ENCODE assay signal across 24 mouse cellular contexts in the genomic region with DNA sequence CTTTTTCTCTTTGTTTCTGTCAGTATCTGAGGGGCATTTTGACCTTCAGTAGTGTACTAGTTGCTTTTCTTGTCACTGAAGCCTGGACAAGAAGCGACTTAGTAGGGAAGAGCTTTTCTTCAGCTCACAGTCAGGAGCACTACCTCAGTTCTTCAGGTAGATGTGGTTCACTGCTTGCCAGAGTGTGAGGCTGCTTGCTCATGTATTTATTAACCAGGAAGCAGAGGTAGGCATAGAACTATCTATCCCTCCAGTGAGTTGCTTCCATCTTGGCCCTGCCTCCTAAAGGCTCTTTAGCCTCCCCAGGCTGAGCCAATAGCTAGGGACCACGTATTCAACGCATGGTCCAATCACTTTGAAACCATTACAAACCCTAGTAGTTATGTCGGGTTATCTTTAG.
A peak's percentile ranks its signal among the peaks of the same experiment; 100 is the strongest.
DNase-seq lines count a peak whose midpoint lies in the region; ATAC-seq and TF ChIP-seq lines count a peak whose summit lies in the region.
"Had no signal": no experiment of that assay in that cellular context is flagged by ENCODE, and none has a peak within 500 bp of the region (broad histone marks: within the 10 kb centered on the region; RNA-seq: fewer than 3 reads in every experiment).

No protein-coding gene starts in this region.

- WGBS in kidney, adult 2 months = 76% methylated on average over 4 of the region's 4 CpGs
- WGBS in kidney, embryonic 16.5 days = 84% methylated on average over 4 of the region's 4 CpGs
- WGBS in limb, embryonic 10.5 days = 94% methylated on average over 4 of the region's 4 CpGs

- H3K9ac ChIP-seq in kidney, embryonic 16.5 days (replicated peaks; ENCODE audit: low read length) = no peak overlapping the region
- H3K9ac ChIP-seq: embryonic facial prominence, embryonic 13.5 days; embryonic facial prominence, embryonic 15.5 days; forebrain, embryonic 12.5 days had no signal

- ATAC-seq in kidney, embryonic 16.5 days (ENCODE audit: low FRiP score, low TSS enrichment) = peak; percentile 74; the same call in 1 of the 2 replicates
- ATAC-seq: forebrain, embryonic 14.5 days had no signal

- H3K27ac ChIP-seq in kidney, adult 2 months (ENCODE audit: insufficient read depth, low read depth, low read length) = no peak overlapping the region; the same call in 1 of the 2 replicates
- H3K27ac ChIP-seq in kidney, embryonic 16.5 days (ENCODE audit: low read length) = no peak overlapping the region
- H3K27ac ChIP-seq in limb, embryonic 10.5 days = no peak overlapping the region
- H3K27ac ChIP-seq: embryonic facial prominence, embryonic 13.5 days; embryonic facial prominence, embryonic 15.5 days; forebrain, embryonic 10.5 days; forebrain, embryonic 12.5 days had no signal

- H3K4me1 ChIP-seq in kidney, adult 2 months (ENCODE audit: control insufficient read depth, insufficient read depth, low read length) = peaks cover 12% of the 10 kb centered on the region
- peaks cover 10% of the 10 kb centered on the region for H3K4me1 ChIP-seq in kidney, embryonic 16.5 days (ENCODE audit: insufficient read depth, low read length)
- no peaks in the 10 kb centered on the region for H3K4me1 ChIP-seq in limb, embryonic 10.5 days
- H3K4me1 ChIP-seq: embryonic facial prominence, embryonic 15.5 days had no signal

- H3K9me3 ChIP-seq in kidney, embryonic 16.5 days (ENCODE audit: low read length) = no peaks in the 10 kb centered on the region
- H3K9me3 ChIP-seq in limb, embryonic 10.5 days (replicated peaks) = no peaks in the 10 kb centered on the region
- H3K9me3 ChIP-seq: embryonic facial prominence, embryonic 13.5 days; embryonic facial prominence, embryonic 15.5 days; forebrain, embryonic 10.5 days; forebrain, embryonic 12.5 days had no signal

- H3K36me3 ChIP-seq in kidney, adult 2 months (ENCODE audit: control insufficient read depth, insufficient read depth, low read length) = peaks cover 4% of the 10 kb centered on the region
- H3K36me3 ChIP-seq in kidney, embryonic 16.5 days (ENCODE audit: insufficient read depth, low read length) = peaks cover 39% of the 10 kb centered on the region
- peaks cover 79% of the 10 kb centered on the region for H3K36me3 ChIP-seq in limb, embryonic 10.5 days

- H3K4me3 ChIP-seq in kidney, adult 2 months (ENCODE audit: insufficient read depth, low read depth, low read length) = no peak overlapping the region
- H3K4me3 ChIP-seq in kidney, embryonic 16.5 days (ENCODE audit: low read length) = no peak overlapping the region
- H3K4me3 ChIP-seq in limb, embryonic 10.5 days = no peak overlapping the region
- H3K4me3 ChIP-seq: embryonic facial prominence, embryonic 13.5 days; embryonic facial prominence, embryonic 15.5 days; erythroblast, embryonic 14.5 days; forebrain, embryonic 10.5 days; forebrain, embryonic 12.5 days had no signal

- no peak for TF ChIP-seq POLR2A in kidney, adult 2 months (IDR thresholded peaks at IDR 0.05; ENCODE audit: low read depth, low read length)

- TF ChIP-seq CTCF in kidney, adult 2 months (conservative IDR thresholded peaks at IDR 0.05; ENCODE audit: insufficient read depth, insufficient read length, low read depth, low read length) = no peak

- H3K4me2 ChIP-seq in kidney, embryonic 16.5 days (replicated peaks; ENCODE audit: low read depth, low read length) = no peak overlapping the region
- H3K4me2 ChIP-seq: embryonic facial prominence, embryonic 13.5 days; embryonic facial prominence, embryonic 15.5 days; forebrain, embryonic 12.5 days had no signal

- peak; percentile 57 for DNase-seq in kidney, adult 2 months
- DNase-seq in kidney, postnatal 25 days = no peak
- no peak for DNase-seq in kidney, adult 18-20 months
- peak; percentile 17 for DNase-seq in kidney, postnatal 14 days
- DNase-seq in kidney, postnatal 4 days = no peak
- DNase-seq in limb, embryonic 10.5 days (ENCODE audit: low spot score) = peak; percentile 14
- no peak for DNase-seq in heart, adult 8-10 months (ENCODE audit: low spot score)
- DNase-seq: adrenal gland, adult 2 months; adrenal gland, postnatal 10 days; adrenal gland, postnatal 25 days; cerebellum, adult 11 months; cerebellum, adult 18-20 months; cerebellum, adult 8-10 months; cerebellum, adult 9-11 months; cerebellum, postnatal 14 days; cerebellum, postnatal 36 days; embryo, embryonic 11 days had no signal

- no peaks in the 10 kb centered on the region for H3K27me3 ChIP-seq in kidney, adult 2 months (replicated peaks; ENCODE audit: control insufficient read depth, insufficient read depth, low read length)
- no peaks in the 10 kb centered on the region for H3K27me3 ChIP-seq in kidney, embryonic 16.5 days (ENCODE audit: insufficient read depth, low read length)
- H3K27me3 ChIP-seq in limb, embryonic 10.5 days (ENCODE audit: low read depth, poor library complexity, severe bottlenecking) = no peaks in the 10 kb centered on the region
- H3K27me3 ChIP-seq: embryonic facial prominence, embryonic 13.5 days; embryonic facial prominence, embryonic 15.5 days; forebrain, embryonic 12.5 days had no signal

Comparison
In these comparisons a context has a peak if more than half of its experiments do, and no peak if none do; other contexts are left out.
1. DNase-seq: peak in kidney, adult 2 months (single experiment), kidney, postnatal 14 days (single experiment) and limb, embryonic 10.5 days (single experiment); none in kidney, postnatal 25 days (0 of 2), kidney, adult 18-20 months (single experiment), kidney, postnatal 4 days (0 of 2) and heart, adult 8-10 months (single experiment).